Mouse (Mus musculus) kidney, embryonic 16.5 days (tissue): ENCODE measurements around the gene Atf4. TPM values are rescaled to one million over a fixed set of nuclear protein-coding genes. Genes with fewer than 3 reads are reported as not detected.

ENCODE experiments used
- ATAC-seq: fragments of 200-750 bp; cut with Nextera tagmentation; 2 replicates; pipeline ENCODE4 v1.8.0; 2017; ENCODE audit warnings: moderate TSS enrichment; ENCODE audit not compliant: low FRiP score, low TSS enrichment
- H3K27ac ChIP-seq: fragments of 300-500 bp; sonication (generic); 2 replicates; pipeline ENCODE4 v1.5.1; 2014; ENCODE audit warnings: low read length
- H3K27me3 ChIP-seq: fragments of 300-500 bp; sonication (generic); 2 replicates; pipeline ENCODE4 v1.6.1; 2014; ENCODE audit warnings: low read length, control low read depth, mixed read lengths; ENCODE audit not compliant: insufficient read depth
- H3K36me3 ChIP-seq: fragments of 300-500 bp; sonication (generic); 2 replicates; pipeline ENCODE4 v1.6.1; 2014; ENCODE audit warnings: low read length, control low read depth, mixed read lengths; ENCODE audit not compliant: insufficient read depth
- H3K4me1 ChIP-seq: fragments of 300-500 bp; sonication (generic); 2 replicates; pipeline ENCODE4 v1.6.1; 2014; ENCODE audit warnings: low read length, control low read depth, mixed read lengths; ENCODE audit not compliant: insufficient read depth
- H3K4me2 ChIP-seq: fragments of 300-500 bp; sonication (generic); replicated peaks from 2 replicates; pipeline ENCODE4 v1.6.1; 2014; ENCODE audit warnings: low read depth, low read length
- H3K4me3 ChIP-seq: fragments of 300-500 bp; sonication (generic); 2 replicates; pipeline ENCODE4 v1.5.1; 2014; ENCODE audit warnings: mild to moderate bottlenecking, low read length
- H3K9ac ChIP-seq: fragments of 300-500 bp; sonication (generic); replicated peaks from 2 replicates; pipeline ENCODE4 v1.6.1; 2014; ENCODE audit warnings: low read length
- H3K9me3 ChIP-seq: fragments of 300-500 bp; sonication (generic); 2 replicates; pipeline ENCODE4 v1.6.1; 2016; ENCODE audit warnings: low read length, control low read depth
- WGBS: fragments of 180-500 bp; shearing (Covaris S2); extraction: QIAGEN DNeasy Blood & Tissue Kit; methylation state at CpG from one replicate; pipeline ENCODE4 v1.1.7; 2014; 5-methylcytosine and 5-hydroxymethylcytosine counted together
- polyA plus RNA-seq: library from polyadenylated mRNA; unstranded; fragments of >200 nt; fragmentation: Nextera tagmentation; extraction: Ambion mirVana; gene quantifications from 2 replicates; pipeline ENCODE4 v1.2.1, GENCODE M21; 2015

Atf4 gene
- 127 and 132 TPM in 2 replicates for polyA plus RNA-seq

GRCm38 (mm10) chr15:80254847-80255645 lies at the start of gene Atf4:
Atf4 (plus strand) TSS chr15:80255184.
- WGBS = under 1% methylated on average over 62 of the region's 62 CpGs
- Histone ChIP-seq H3K27ac (peak within 1 kb of the TSS; percentile 99), H3K4me3 (peak within 1 kb of the TSS; percentile 100), H3K4me2 (peak within 1 kb of the TSS; percentile 73), H3K4me1 (peaks cover 31% of the 10 kb centered on the region), H3K36me3 (peaks cover 41% of the 10 kb centered on the region), H3K9me3 (no peaks in the 10 kb centered on the region), H3K9ac (peak within 1 kb of the TSS; percentile 100), H3K27me3 (no peaks in the 10 kb centered on the region)
- peak; percentile 95 for ATAC-seq

GRCm38 (mm10) chr15:80206057-80206565 lies 48.9 kb upstream of the Atf4 start:
- no peaks in the 10 kb centered on the region for H3K36me3 ChIP-seq
- no peaks in the 10 kb centered on the region for H3K9me3 ChIP-seq
- WGBS = 87% methylated on average over 3 of the region's 3 CpGs
- no peaks in the 10 kb centered on the region for H3K27me3 ChIP-seq
- H3K4me3 ChIP-seq = no peak overlapping the region
- H3K4me1 ChIP-seq = 0 out of 2 replicates have a peak, but pooled peaks cover 5% of the 10 kb centered on the region
- no peak overlapping the region for H3K9ac ChIP-seq
- no peak overlapping the region for H3K27ac ChIP-seq
- ATAC-seq = no peak
- no peak overlapping the region for H3K4me2 ChIP-seq

GRCm38 (mm10) chr15:80208446-80208845 lies 46.5 kb upstream of the Atf4 start:
- 12% methylated on average over 4 of the region's 4 CpGs for whole genome bisulfite sequencing
- Histone ChIP-seq H3K27me3 (no peaks in the 10 kb centered on the region), H3K27ac (peak overlapping the region; percentile 34; the same call in 1 of the 2 replicates), H3K4me1 (0 out of 2 replicates have a peak, but pooled peaks cover 5% of the 10 kb centered on the region), H3K36me3 (peaks cover 7% of the 10 kb centered on the region; the same call in 1 of the 2 replicates), H3K9me3 (no peaks in the 10 kb centered on the region), H3K4me3 (no peak overlapping the region), H3K9ac (no peak overlapping the region), H3K4me2 (no peak overlapping the region)
- ATAC-seq = no peak

- Histone ChIP-seq H3K4me2 (no peak overlapping the region), H3K27me3 (no peaks in the 10 kb centered on the region), H3K4me3 (no peak overlapping the region), H3K36me3 (peaks cover 7% of the 10 kb centered on the region; the same call in 1 of the 2 replicates), H3K27ac (no peak overlapping the region), H3K9me3 (no peaks in the 10 kb centered on the region), H3K4me1 (0 out of 2 replicates have a peak, but pooled peaks cover 2% of the 10 kb centered on the region), H3K9ac (no peak overlapping the region)
- no peak for ATAC-seq
Observed at GRCm38 (mm10) chr15:80213688-80214087, 41.3 kb upstream of the Atf4 start.

GRCm38 (mm10) chr15:80215716-80216479 lies 39.1 kb upstream of the Atf4 start:
- no peaks in the 10 kb centered on the region for H3K27me3 ChIP-seq
- peaks cover 7% of the 10 kb centered on the region; the same call in 1 of the 2 replicates for H3K36me3 ChIP-seq
- ATAC-seq = no peak
- 12% methylated on average over 10 of the region's 10 CpGs for WGBS
- H3K4me2 ChIP-seq = no peak overlapping the region
- H3K4me1 ChIP-seq = peaks cover 6% of the 10 kb centered on the region; the same call in 1 of the 2 replicates
- H3K9me3 ChIP-seq = no peaks in the 10 kb centered on the region
- H3K9ac ChIP-seq = no peak overlapping the region
- H3K4me3 ChIP-seq = no peak overlapping the region
- no peak overlapping the region for H3K27ac ChIP-seq

- Histone ChIP-seq H3K36me3 (peaks cover 6% of the 10 kb centered on the region; the same call in 1 of the 2 replicates), H3K4me1 (peaks cover 6% of the 10 kb centered on the region; the same call in 1 of the 2 replicates), H3K4me3 (no peak overlapping the region), H3K9me3 (no peaks in the 10 kb centered on the region), H3K27ac (no peak overlapping the region), H3K9ac (no peak overlapping the region), H3K27me3 (no peaks in the 10 kb centered on the region), H3K4me2 (no peak overlapping the region)
- 62% methylated on average over 9 of the region's 9 CpGs for WGBS
- ATAC-seq = no peak
Observed at GRCm38 (mm10) chr15:80216480-80216820, 38.5 kb upstream of the Atf4 start.

GRCm38 (mm10) chr15:80217476-80217875 lies 37.5 kb upstream of the Atf4 start:
- 80% methylated on average over 10 of the region's 10 CpGs for WGBS
- Histone ChIP-seq H3K4me2 (no peak overlapping the region), H3K27ac (no peak overlapping the region), H3K4me3 (no peak overlapping the region), H3K4me1 (peaks cover 6% of the 10 kb centered on the region; the same call in 1 of the 2 replicates), H3K36me3 (no peaks in the 10 kb centered on the region), H3K9me3 (no peaks in the 10 kb centered on the region), H3K27me3 (no peaks in the 10 kb centered on the region), H3K9ac (no peak overlapping the region)
- ATAC-seq = no peak

- no peaks in the 10 kb centered on the region for H3K9me3 ChIP-seq
- peak; percentile 42; the same call in 1 of the 2 replicates for ATAC-seq
- peak overlapping the region; percentile 28 for H3K4me2 ChIP-seq
- peaks cover 6% of the 10 kb centered on the region; the same call in 1 of the 2 replicates for H3K4me1 ChIP-seq
- H3K36me3 ChIP-seq = no peaks in the 10 kb centered on the region
- no peak overlapping the region for H3K27ac ChIP-seq
- no peaks in the 10 kb centered on the region for H3K27me3 ChIP-seq
- H3K4me3 ChIP-seq = no peak overlapping the region
- 27% methylated on average over 14 of the region's 14 CpGs for WGBS
- peak overlapping the region; percentile 17; the same call in 1 of the 2 replicates for H3K9ac ChIP-seq
Observed at GRCm38 (mm10) chr15:80219211-80219610, 35.8 kb upstream of the Atf4 start.

GRCm38 (mm10) chr15:80219705-80220657 lies 35.0 kb upstream of the Atf4 start:
- Histone ChIP-seq H3K36me3 (no peaks in the 10 kb centered on the region), H3K27me3 (no peaks in the 10 kb centered on the region), H3K4me1 (peaks cover 6% of the 10 kb centered on the region; the same call in 1 of the 2 replicates), H3K27ac (no peak overlapping the region), H3K9me3 (no peaks in the 10 kb centered on the region), H3K4me3 (no peak overlapping the region), H3K4me2 (peak overlapping the region; percentile 28), H3K9ac (0 out of 2 replicates have a peak overlapping the region, but pooled peaks have one; percentile 17)
- ATAC-seq = no peak
- 61% methylated on average over 4 of the region's 4 CpGs for WGBS
